Mouse (Mus musculus) megakaryocyte progenitor cell, adult 5-6 weeks (primary cell): Measurements from ENCODE around the gene Olfr1329. TPM values are rescaled to one million over a fixed set of nuclear protein-coding genes. Genes with fewer than 3 reads are reported as not detected.
"Not testable (repeated sequence)": the region's sequence is repeated elsewhere in the genome, so short reads cannot be mapped to it uniquely, and the experiment has no call there.

Experiments used
- ATAC-seq: replicated peaks from 2 replicates; pipeline ENCODE4 v1.8.0; 2016; ENCODE audit warnings: mild to moderate bottlenecking, moderate TSS enrichment, inconsistent platforms; ENCODE audit not compliant: poor library complexity
- total RNA-seq, 2 experiments: library from RNA; stranded (forward) in 1 of 2; stranded (reverse) in 1 of 2; fragments of 157-497, 149-512 nt in 1 of 2; fragments of 200-1000 nt in 1 of 2; gene quantifications; 2 replicates each; pipeline versions ENCODE4 v1.2.3 to v1.2.4; 2015 to 2017

Olfr1329 gene
- total RNA-seq (2015) (not detected in 2 replicates), total RNA-seq (2017) (not detected in 2 replicates)

DNA sequence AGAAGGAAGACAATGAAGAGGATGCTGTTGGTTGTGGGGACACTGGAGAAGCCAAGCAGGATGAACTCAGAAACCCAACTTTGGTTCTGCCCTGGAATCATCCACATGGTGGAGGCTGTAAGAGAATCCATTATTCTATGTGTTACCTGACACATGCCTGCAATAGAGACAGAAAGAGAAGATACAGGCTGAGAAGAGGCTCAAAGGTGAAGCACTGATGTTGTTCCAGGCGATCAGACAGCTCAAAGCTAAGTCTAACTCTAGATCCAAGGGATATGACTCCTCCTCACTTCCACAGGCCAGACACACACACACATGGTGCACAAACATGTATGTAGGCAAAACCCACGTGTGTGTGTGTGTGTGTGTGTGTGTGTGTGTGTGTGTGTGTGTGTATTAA is at the start of gene Olfr1329:
Gene Olfr1329, minus strand, starts transcription at position 101 of the 400 bp plus-strand sequence.
- not testable (repeated sequence) for ATAC-seq

DNA sequence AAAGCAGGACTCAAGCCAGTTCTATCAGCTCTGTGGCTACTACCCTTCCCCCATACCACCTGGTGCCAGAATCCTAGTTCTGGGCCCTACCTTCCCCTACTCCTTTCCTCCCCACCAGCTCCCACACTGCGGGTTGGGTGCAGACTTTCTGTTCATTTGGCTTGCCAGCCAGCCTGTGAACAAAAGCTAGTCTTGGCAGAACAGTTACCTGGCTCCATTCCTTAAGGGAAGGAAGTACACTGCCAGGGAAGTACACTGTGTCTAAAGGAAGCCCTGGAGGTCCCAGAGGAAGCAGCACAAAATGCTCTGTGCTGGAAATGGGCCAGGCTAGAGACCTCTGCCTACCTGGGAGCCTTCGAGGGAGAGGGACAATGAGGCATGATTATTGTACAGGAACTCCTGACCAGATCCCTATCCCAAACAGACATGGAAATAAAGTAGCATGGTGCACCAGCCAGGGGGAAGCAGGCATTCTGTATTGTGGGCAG is 43.9 kb upstream of the Olfr1329 start, which contains the start of gene Lao1:
Gene Lao1, plus strand, starts transcription at position 438 of the 488 bp plus-strand sequence.
- no peak for ATAC-seq

DNA sequence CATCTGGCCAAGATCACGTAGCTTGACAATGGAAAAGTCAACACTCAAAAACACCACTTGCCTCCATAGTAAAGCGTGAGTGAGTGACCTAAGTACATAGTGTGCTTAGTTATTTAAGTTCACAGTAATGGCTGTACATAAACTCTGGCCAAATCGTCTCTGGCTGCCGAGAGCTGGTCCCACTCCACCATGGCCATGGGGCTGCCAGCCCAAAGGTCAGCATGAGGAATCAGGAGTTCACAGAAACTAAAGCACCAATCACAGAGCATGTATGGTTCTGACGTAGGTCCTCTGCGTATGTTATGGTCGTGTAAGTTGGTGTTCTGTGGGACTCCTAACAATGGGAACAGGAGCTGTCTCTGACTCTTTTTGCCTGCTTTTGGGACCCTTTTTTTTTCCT is 41.5 kb upstream of the Olfr1329 start:
- no peak for ATAC-seq

DNA sequence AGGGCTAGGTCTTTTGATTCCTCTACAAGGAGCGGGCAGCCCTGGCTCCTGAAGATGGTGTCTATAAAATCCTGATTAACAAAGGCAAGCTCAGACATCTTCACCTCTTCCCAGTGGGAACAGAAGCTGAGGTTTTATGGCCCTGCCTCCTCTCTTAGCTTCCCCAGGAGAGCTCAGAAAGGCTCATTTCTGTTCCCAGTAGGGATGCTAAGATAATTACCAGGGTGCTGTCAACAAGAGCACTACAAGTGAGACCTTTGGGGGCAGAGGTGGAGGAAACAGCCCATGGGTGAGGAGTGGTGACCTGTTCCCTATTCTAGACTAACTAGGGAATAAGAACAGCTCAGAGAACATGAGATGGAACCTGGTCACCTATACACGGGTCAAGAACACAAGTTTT is 21.2 kb upstream of the Olfr1329 start, which contains the start of gene Olfr1328:
Gene Olfr1328, minus strand, starts transcription at position 101 of the 400 bp plus-strand sequence.
- no peak for ATAC-seq

DNA sequence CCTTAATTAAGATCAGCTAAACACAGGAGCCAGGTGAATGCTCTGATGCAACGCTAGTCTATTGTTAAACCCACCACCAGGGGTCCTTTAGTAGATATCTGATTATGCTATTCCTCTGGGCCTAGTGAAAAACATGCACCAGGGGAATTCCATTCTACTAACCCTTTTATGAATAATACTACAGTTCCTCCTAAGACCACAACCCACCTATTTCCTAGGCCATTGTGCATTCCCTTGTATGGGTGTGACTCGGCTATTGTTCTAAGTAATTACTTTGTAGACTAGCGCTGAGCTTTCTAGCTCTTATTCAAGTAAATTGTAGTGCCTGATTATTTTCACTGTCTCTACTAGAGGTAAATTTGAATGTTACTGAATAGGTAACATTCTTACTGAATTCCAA is 14.1 kb upstream of the Olfr1329 start:
- not testable (repeated sequence) for ATAC-seq

DNA sequence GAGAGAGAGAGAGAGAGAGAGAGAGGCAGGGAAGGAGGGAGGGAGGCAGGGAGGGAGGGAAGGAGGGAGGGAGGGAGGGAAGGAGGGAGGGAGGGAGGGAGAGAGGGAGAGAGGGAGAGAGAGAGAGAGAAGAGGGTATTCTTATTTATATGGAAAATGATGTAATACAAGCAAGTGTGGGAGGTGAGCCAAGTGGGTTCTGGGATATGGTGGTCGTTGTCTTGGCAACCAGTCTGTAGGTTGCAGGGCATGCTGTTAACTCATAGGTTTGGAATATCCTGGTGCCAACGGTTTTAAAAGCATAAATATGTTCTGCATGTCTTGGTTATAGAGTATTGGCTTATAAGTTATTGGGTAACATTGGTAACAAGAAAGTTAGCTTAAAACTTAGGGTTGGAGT is 15.3 kb downstream of the Olfr1329 start:
- no peak for ATAC-seq

DNA sequence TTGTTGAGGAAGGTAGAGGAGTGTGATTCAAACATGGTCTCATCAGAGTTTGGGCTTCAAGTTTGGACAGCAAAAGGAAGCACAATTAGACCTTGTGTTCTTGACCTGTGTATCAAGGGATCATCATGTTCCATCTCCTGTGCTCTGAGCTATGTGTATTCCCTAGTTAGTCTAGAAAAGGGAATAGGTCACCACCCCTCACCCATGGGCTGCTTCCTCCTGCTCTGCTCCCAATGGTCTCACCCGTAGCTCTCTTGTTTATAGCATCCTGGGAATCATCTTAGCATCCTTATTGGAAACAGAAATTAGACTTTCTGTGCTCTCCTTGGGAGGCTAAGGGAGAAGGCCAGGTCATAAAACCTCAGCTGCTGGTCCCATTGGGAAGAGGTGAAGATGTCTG is 29.0 kb downstream of the Olfr1329 start, which contains the start of gene Olfr1330:
Gene Olfr1330, plus strand, starts transcription at position 301 of the 400 bp plus-strand sequence.
- no peak for ATAC-seq

DNA sequence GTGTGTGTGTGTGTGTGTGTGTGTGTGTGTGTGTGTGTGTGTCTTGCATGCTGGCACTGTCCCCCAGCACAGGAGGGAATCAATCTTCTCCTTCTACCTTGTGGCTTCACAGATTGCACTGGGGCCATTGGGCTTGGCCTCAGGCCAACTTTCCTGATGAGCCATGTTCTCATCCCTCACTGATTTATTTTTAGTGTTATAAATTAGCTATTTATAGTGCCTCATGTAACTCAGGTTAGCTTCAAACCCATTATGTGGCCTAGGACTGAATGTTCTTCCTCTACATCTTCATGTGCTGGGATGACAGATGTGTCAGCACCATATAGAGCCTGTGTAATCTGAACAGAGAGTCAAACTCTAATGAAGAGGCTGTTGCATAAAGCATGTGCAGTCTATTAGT is 49.7 kb downstream of the Olfr1329 start:
- ATAC-seq: no peak

Other genes with a start within 250 kb of the Olfr1329 start
- not detected in 2 replicates for gene Olfr1342, start 224.7 kb downstream of the Olfr1329 start, total RNA-seq (2015)
- gene Olfr1342, start 224.7 kb downstream of the Olfr1329 start, total RNA-seq (2017): not detected in 2 replicates
- not detected in 2 replicates for gene Olfr1341, start 213.9 kb downstream of the Olfr1329 start, total RNA-seq (2015)
- not detected in 2 replicates for gene Olfr1341, start 213.9 kb downstream of the Olfr1329 start, total RNA-seq (2017)
- gene Olfr1340, start 197.3 kb downstream of the Olfr1329 start, total RNA-seq (2015): not detected in 2 replicates
- not detected in 2 replicates for gene Olfr1340, start 197.3 kb downstream of the Olfr1329 start, total RNA-seq (2017)
- not detected in 2 replicates for gene Olfr1339, start 185.3 kb downstream of the Olfr1329 start, total RNA-seq (2015)
- not detected in 2 replicates for gene Olfr1339, start 185.3 kb downstream of the Olfr1329 start, total RNA-seq (2017)
- gene Olfr1338, start 158.7 kb downstream of the Olfr1329 start, total RNA-seq (2015): not detected in 2 replicates
- gene Olfr1338, start 158.7 kb downstream of the Olfr1329 start, total RNA-seq (2017): not detected in 2 replicates
- not detected in 2 replicates for gene Olfr1337, start 134.9 kb downstream of the Olfr1329 start, total RNA-seq (2015)
- gene Olfr1337, start 134.9 kb downstream of the Olfr1329 start, total RNA-seq (2017): not detected in 2 replicates
- not detected in 2 replicates for gene Olfr1335, start 107.5 kb downstream of the Olfr1329 start, total RNA-seq (2015)
- gene Olfr1335, start 107.5 kb downstream of the Olfr1329 start, total RNA-seq (2017): not detected in 2 replicates
- gene Olfr1333, start 81.2 kb downstream of the Olfr1329 start, total RNA-seq (2015): not detected in 2 replicates
- not detected in 2 replicates for gene Olfr1333, start 81.2 kb downstream of the Olfr1329 start, total RNA-seq (2017)
- not detected in 2 replicates for gene Olfr1331, start 52.8 kb downstream of the Olfr1329 start, total RNA-seq (2015)
- gene Olfr1331, start 52.8 kb downstream of the Olfr1329 start, total RNA-seq (2017): not detected in 2 replicates
- not detected in 2 replicates for gene Olfr1330, start 28.9 kb downstream of the Olfr1329 start, total RNA-seq (2015)
- gene Olfr1330, start 28.9 kb downstream of the Olfr1329 start, total RNA-seq (2017): not detected in 2 replicates
- 0.02 TPM in 1 of 2 replicates, not detected in the other for gene Olfr1328, start 21.1 kb upstream of the Olfr1329 start, total RNA-seq (2015)
- not detected in 2 replicates for gene Olfr1328, start 21.1 kb upstream of the Olfr1329 start, total RNA-seq (2017)
- not detected in 2 replicates for gene Lao1, start 44.1 kb upstream of the Olfr1329 start, total RNA-seq (2015)
- gene Lao1, start 44.1 kb upstream of the Olfr1329 start, total RNA-seq (2017): not detected in 2 replicates
- gene Slc2a1, start 191.2 kb upstream of the Olfr1329 start, total RNA-seq (2015): 7.7 and 11.5 TPM in 2 replicates
- gene Slc2a1, start 191.2 kb upstream of the Olfr1329 start, total RNA-seq (2017): 7.4 and 8.6 TPM in 2 replicates